Mouse (Mus musculus): ENCODE results near the gene Lctl.

DNA sequence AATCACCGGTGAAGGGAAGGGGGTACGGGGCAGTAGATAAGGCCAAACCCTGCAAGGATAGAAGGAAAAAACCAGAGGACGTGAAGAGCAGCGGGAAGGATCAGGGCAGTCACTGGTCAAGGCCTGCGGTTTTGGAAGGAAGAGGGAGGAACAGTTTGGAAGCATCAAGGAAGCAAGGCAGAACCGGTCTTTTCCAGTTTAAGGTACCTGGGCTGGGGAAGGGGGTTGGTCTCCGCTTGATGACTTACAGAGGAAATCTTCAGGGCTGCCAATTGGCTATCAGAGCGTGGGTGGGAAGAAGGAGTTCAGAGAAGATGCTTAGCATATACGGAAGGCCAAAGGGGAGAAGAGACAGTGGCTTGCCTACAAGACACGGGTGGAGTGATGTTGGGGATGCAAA is 5.7 kb downstream of the Lctl start:
- TF ChIP-seq HCFC1 (IDR thresholded peaks at IDR 0.05; ENCODE audit: borderline replicate concordance, insufficient read depth, low read length) (no peak), MAFK (IDR thresholded peaks at IDR 0.05; ENCODE audit: insufficient read depth, low read depth, low read length) (no peak), ZNF384 (IDR thresholded peaks at IDR 0.05; ENCODE audit: low read depth, low read length) (no peak), CHD2 (IDR thresholded peaks at IDR 0.05; ENCODE audit: low read depth, low read length) (no peak)
